Mouse (Mus musculus): Measurements from ENCODE around the gene Ccdc160. TPM values are rescaled to one million over a fixed set of nuclear protein-coding genes. Genes with fewer than 3 reads are reported as not detected.

The Ccdc160 gene
- total RNA-seq (2014; rRNA removed), result 1.7 and 3.0 TPM in 2 replicates
- polyA plus RNA-seq (2015; fragmentation: Nextera tagmentation; extraction: Ambion mirVana), result 5.5 and 5.8 TPM in 2 replicates

DNA sequence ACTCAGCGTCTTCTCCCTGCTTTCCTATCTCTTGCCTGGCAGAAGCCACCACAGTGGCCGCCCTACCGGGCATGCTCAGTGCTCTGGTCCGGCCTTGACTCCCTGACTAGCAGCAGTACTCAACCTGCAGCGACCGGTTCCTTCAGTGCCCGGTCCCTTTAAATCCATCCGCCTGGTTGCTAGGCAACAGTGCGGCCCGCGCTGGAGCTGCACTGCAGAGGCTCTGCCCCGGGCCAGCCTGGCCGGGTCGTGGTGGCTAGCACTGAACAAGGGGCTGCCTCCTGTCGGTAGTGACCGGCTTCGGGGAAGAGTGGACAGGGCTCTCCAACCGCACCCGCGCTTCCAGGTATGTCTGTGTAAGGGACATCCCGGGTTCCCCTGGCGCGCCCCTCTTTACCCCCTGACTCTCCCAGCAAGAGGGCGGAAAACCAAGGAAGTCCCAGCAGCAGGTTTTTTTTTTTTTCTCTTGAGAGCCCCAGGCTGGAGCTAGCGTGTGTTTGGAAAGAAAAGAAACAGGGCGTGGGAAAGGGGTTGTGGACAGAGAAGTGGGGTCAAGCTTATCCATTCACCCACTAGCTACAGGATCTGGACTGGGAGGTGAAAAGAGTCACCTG is at the start of gene Ccdc160:
Gene Ccdc160 (plus strand): TSS at position 221 of the 614 bp plus-strand sequence.
- WGBS, result 24% methylated on average over 26 of the region's 26 CpGs

DNA sequence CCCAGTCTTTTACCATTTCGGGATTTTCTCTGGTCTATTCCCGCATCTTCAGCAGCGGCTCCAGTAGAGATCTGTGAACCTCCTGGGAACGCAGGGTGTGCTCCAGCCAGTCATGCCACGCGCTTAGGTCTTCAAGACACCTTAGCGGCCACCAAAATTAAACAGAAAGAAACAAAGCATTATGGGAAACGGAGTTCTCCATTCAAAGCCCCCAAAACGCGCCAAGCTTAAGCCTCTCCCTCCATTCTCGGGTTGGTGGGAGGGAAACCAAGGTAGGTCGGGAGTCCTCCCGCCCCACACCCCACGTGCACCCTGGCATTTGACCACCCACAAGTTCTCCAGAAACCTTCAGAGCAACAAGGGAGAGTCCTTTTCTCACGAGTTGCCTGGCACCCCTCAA is 47.2 kb upstream of the Ccdc160 start:
- WGBS, result 20% methylated on average over 15 of the region's 15 CpGs
- Histone ChIP-seq H3K9ac (replicated peaks; ENCODE audit: low read length) (no peak overlapping the region), H3K9me3 (ENCODE audit: low read length) (no peaks in the 10 kb centered on the region), H3K4me3 (ENCODE audit: low read length) (peak overlapping the region; percentile 41), H3K36me3 (ENCODE audit: insufficient read depth, low read length) (no peaks in the 10 kb centered on the region), H3K27me3 (ENCODE audit: insufficient read depth, low read length) (no peaks in the 10 kb centered on the region), H3K4me2 (ENCODE audit: low read depth, low read length) (peak overlapping the region; percentile 82), H3K4me1 (ENCODE audit: insufficient read depth, low read length) (no peaks in the 10 kb centered on the region), H3K27ac (no peak overlapping the region)
- no peak for TF ChIP-seq CTCF (IDR thresholded peaks at IDR 0.05; ENCODE audit: low read depth)
- ATAC-seq, result no peak
- DNase-seq (ENCODE audit: low spot score), result peak; percentile 2

More for the DNA sequence above, at the start of gene Ccdc160:
- no peaks in the 10 kb centered on the region for H3K27me3 ChIP-seq (ENCODE audit: insufficient read depth, low read length)
- no peaks in the 10 kb centered on the region for H3K9me3 ChIP-seq (ENCODE audit: low read length)
- H3K4me2 ChIP-seq (ENCODE audit: low read depth, low read length), result peak within 1 kb of the TSS; percentile 56
- H3K9ac ChIP-seq (replicated peaks; ENCODE audit: low read length), result peak within 1 kb of the TSS; percentile 37; the same call in 1 of the 2 replicates
- H3K4me1 ChIP-seq (ENCODE audit: insufficient read depth, low read length), result no peaks in the 10 kb centered on the region
- H3K36me3 ChIP-seq (ENCODE audit: insufficient read depth, low read length), result no peaks in the 10 kb centered on the region
- H3K27ac ChIP-seq, result 0 out of 2 replicates have a peak within 1 kb of the TSS, but pooled peaks have one; percentile 54
- ATAC-seq, result peak; percentile 100
- TF ChIP-seq CTCF (IDR thresholded peaks at IDR 0.05; ENCODE audit: low read depth), result peak; percentile 42
- DNase-seq (ENCODE audit: low spot score), result peak; percentile 89
- peak within 1 kb of the TSS; percentile 43 for H3K4me3 ChIP-seq (ENCODE audit: low read length)

DNA sequence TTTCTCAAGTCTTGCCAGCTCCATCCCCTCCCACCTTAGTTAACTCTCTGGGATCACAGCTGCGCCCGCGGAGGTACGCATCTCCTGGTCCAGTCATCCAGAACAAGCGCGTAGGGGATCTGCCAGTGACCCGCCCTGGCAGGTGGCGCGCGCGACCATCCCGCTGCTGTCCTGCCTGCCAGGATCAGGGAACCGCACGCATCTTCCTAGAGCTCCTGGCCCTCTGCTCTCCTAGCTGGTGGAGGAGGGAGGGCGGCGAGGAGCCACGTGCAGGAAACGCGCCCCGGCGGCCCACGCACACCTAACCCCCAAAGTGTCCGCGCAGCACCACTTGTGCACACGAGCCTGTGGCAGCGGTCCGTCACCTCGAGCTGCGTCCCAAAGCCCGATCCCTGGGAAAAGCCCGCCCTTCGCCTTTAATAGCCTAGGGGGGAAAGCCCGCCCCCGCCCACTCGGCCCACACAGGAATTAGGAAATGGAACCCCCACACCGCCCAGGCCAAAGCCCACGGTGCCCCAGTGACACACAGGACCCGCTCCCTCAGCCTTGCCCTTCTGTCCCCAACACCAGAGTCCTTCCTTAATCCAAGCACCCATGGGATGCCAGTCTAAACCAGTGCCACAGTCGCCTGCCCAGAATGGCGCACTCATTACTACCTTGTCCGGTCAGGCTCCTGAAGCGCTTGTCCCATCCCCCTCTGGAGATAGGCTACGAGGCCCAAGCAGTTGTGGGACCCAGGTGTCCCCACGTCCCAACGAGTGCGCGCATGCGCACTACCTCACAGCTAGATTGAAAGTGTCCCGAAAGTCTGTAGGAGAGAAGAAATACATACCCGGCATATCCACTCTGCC is 46.6 kb upstream of the Ccdc160 start:
- no peak for TF ChIP-seq CTCF (IDR thresholded peaks at IDR 0.05; ENCODE audit: low read depth)
- Histone ChIP-seq H3K4me2 (ENCODE audit: low read depth, low read length) (peak overlapping the region; percentile 82), H3K36me3 (ENCODE audit: insufficient read depth, low read length) (no peaks in the 10 kb centered on the region), H3K9ac (replicated peaks; ENCODE audit: low read length) (no peak overlapping the region), H3K27me3 (ENCODE audit: insufficient read depth, low read length) (no peaks in the 10 kb centered on the region), H3K27ac (no peak overlapping the region), H3K4me3 (ENCODE audit: low read length) (peak overlapping the region; percentile 41), H3K4me1 (ENCODE audit: insufficient read depth, low read length) (no peaks in the 10 kb centered on the region), H3K9me3 (ENCODE audit: low read length) (no peaks in the 10 kb centered on the region)
- DNase-seq (ENCODE audit: low spot score) (peak; percentile 1), ATAC-seq (peak; percentile 45; the same call in 1 of the 2 replicates)
- 36% methylated on average over 50 of the region's 50 CpGs for WGBS

DNA sequence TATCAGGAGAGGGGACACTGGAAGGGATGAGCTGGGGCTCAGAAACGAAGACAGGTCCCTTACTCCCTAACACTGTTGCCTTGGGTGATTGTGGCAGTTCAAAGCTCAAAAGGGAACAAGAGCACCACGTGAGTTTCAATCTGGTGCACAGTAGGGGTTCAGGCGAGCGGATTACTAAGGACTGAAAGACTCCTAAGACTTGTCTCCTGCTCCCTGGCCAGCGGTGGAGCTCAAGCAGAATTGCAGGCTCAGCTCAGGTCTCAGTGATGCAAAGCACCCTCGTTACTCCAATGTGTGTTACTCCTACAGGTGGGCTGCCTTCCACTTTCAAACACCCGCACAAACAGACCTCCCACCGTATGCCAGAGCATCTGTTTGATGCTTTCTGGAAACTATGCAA is 45.5 kb upstream of the Ccdc160 start:
- no peak overlapping the region for H3K9ac ChIP-seq (replicated peaks; ENCODE audit: low read length)
- DNase-seq (ENCODE audit: low spot score), result no peak

DNA sequence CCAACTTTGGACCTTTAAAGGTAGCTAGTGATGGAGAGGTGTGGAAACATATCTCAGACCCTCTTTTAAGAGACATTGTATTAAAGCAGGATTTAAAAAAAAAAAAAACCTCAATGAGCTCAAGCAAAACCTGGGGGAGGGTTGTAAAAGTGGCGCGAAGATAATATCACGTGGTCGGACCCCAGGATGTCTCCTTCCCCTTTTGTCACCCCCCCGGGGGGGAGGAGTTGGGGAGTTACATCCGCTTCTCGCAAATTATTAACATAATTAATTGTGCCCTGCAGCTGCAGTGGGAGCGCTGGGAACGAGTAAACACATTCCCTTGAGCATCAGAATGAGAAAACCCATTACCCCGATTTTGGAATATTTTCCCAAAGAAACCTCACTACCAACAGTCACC is 45.1 kb upstream of the Ccdc160 start:
- Histone ChIP-seq H3K36me3 (ENCODE audit: insufficient read depth, low read length) (no peaks in the 10 kb centered on the region), H3K9ac (replicated peaks; ENCODE audit: low read length) (no peak overlapping the region), H3K4me3 (ENCODE audit: low read length) (no peak overlapping the region), H3K27ac (no peak overlapping the region), H3K9me3 (ENCODE audit: low read length) (no peaks in the 10 kb centered on the region), H3K4me2 (ENCODE audit: low read depth, low read length) (peak overlapping the region; percentile 82; the same call in 1 of the 2 replicates), H3K27me3 (ENCODE audit: insufficient read depth, low read length) (no peaks in the 10 kb centered on the region), H3K4me1 (ENCODE audit: insufficient read depth, low read length) (no peaks in the 10 kb centered on the region)
- DNase-seq (ENCODE audit: low spot score) (no peak), ATAC-seq (no peak)
- TF ChIP-seq CTCF (IDR thresholded peaks at IDR 0.05; ENCODE audit: low read depth), result no peak
- WGBS, result 32% methylated on average over 10 of the region's 10 CpGs

More for the DNA sequence above, 45.5 kb upstream of the Ccdc160 start:
- H3K27me3 ChIP-seq (ENCODE audit: insufficient read depth, low read length), result no peaks in the 10 kb centered on the region
- H3K9me3 ChIP-seq (ENCODE audit: low read length), result no peaks in the 10 kb centered on the region
- H3K4me2 ChIP-seq (ENCODE audit: low read depth, low read length), result peak overlapping the region; percentile 82; the same call in 1 of the 2 replicates
- WGBS, result 22% methylated on average over 8 of the region's 8 CpGs
- TF ChIP-seq CTCF (IDR thresholded peaks at IDR 0.05; ENCODE audit: low read depth), result no peak
- H3K36me3 ChIP-seq (ENCODE audit: insufficient read depth, low read length), result no peaks in the 10 kb centered on the region
- no peak overlapping the region for H3K27ac ChIP-seq
- H3K4me1 ChIP-seq (ENCODE audit: insufficient read depth, low read length), result no peaks in the 10 kb centered on the region
- ATAC-seq, result no peak
- no peak overlapping the region for H3K4me3 ChIP-seq (ENCODE audit: low read length)

DNA sequence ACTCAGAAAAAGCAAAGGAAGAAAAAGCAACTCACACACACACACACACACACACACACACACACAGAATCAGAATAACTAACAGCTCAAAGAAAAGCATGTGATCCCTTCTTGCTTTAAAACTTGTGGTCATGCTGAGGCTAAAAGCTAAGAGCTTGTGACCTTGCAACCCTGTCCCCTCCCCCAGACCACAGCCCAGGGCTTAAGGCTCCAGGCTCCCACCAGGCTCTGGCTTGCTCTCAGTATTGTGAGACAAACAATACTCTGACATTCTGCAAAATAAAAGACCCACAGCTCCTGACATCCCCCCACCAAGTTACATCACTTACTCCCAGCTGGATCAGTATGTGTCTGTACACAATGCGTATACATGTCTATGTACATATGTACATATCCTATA is 44.2 kb upstream of the Ccdc160 start:
- Histone ChIP-seq H3K4me2 (ENCODE audit: low read depth, low read length) (no peak overlapping the region), H3K36me3 (ENCODE audit: insufficient read depth, low read length) (no peaks in the 10 kb centered on the region)
- TF ChIP-seq CTCF (IDR thresholded peaks at IDR 0.05; ENCODE audit: low read depth), result no peak

More for the DNA sequence above, 44.2 kb upstream of the Ccdc160 start:
- Histone ChIP-seq H3K4me3 (ENCODE audit: low read length) (no peak overlapping the region), H3K27me3 (ENCODE audit: insufficient read depth, low read length) (no peaks in the 10 kb centered on the region), H3K9me3 (ENCODE audit: low read length) (no peaks in the 10 kb centered on the region), H3K4me1 (ENCODE audit: insufficient read depth, low read length) (no peaks in the 10 kb centered on the region), H3K9ac (replicated peaks; ENCODE audit: low read length) (no peak overlapping the region), H3K27ac (no peak overlapping the region)
- WGBS, result 45% methylated on average over 1 of the region's 1 CpGs
- ATAC-seq (no peak), DNase-seq (ENCODE audit: low spot score) (no peak)
